Comparison of ENCODE assay signal across 8 mouse cellular contexts in genomic region chr4:43454041-43454836, GRCm38 (mm10). TPM values are rescaled to one million over a fixed set of nuclear protein-coding genes. Genes with fewer than 3 reads are reported as not detected.
DNase-seq lines count a peak whose midpoint lies in the region; ATAC-seq and TF ChIP-seq lines count a peak whose summit lies in the region.

Gene Cd72 (minus strand): TSS chr4:43454628.

- H3K4me1 ChIP-seq in lung, adult 2 months (ENCODE audit: control insufficient read depth, insufficient read depth, low read length): peaks cover 4% of the 10 kb centered on the region; the same call in 1 of the 2 replicates
- peaks cover 12% of the 10 kb centered on the region for H3K4me1 ChIP-seq in embryonic facial prominence, embryonic 14.5 days (ENCODE audit: control insufficient read depth, insufficient read depth, low read length)
- H3K4me1 ChIP-seq in intestine, embryonic 15.5 days (replicated peaks): peaks cover 18% of the 10 kb centered on the region
- peaks cover 10% of the 10 kb centered on the region for H3K4me1 ChIP-seq in midbrain, embryonic 15.5 days

- H3K9me3 ChIP-seq in embryonic facial prominence, embryonic 14.5 days (ENCODE audit: control insufficient read depth, low read length): no peaks in the 10 kb centered on the region
- H3K9me3 ChIP-seq in intestine, embryonic 15.5 days: no peaks in the 10 kb centered on the region
- no peaks in the 10 kb centered on the region for H3K9me3 ChIP-seq in midbrain, embryonic 15.5 days

- H3K9ac ChIP-seq in embryonic facial prominence, embryonic 14.5 days (ENCODE audit: low read depth, low read length): peak within 1 kb of the TSS; percentile 49
- H3K9ac ChIP-seq in intestine, embryonic 15.5 days: peak within 1 kb of the TSS; percentile 29; the same call in 1 of the 2 replicates
- no peak within 1 kb of the TSS for H3K9ac ChIP-seq in midbrain, embryonic 15.5 days

- intact Hi-C loops in gastrocnemius, postnatal 36 days (cut with DNase I): no loop called here

- H3K4me3 ChIP-seq in lung, adult 2 months (replicated peaks; ENCODE audit: extremely low read depth, low read depth, low read length): peak within 1 kb of the TSS; percentile 37
- H3K4me3 ChIP-seq in embryonic facial prominence, embryonic 14.5 days (ENCODE audit: low read depth, low read length): peak within 1 kb of the TSS; percentile 27
- peak within 1 kb of the TSS; percentile 13 for H3K4me3 ChIP-seq in intestine, embryonic 15.5 days (replicated peaks)
- H3K4me3 ChIP-seq in midbrain, embryonic 15.5 days: peak within 1 kb of the TSS; percentile 5; the same call in 1 of the 2 replicates

- WGBS in lung, adult 2 months: 26% methylated on average over 20 of the region's 20 CpGs
- WGBS in embryonic facial prominence, embryonic 14.5 days: 29% methylated on average over 20 of the region's 20 CpGs
- WGBS in intestine, embryonic 15.5 days: 31% methylated on average over 20 of the region's 20 CpGs
- WGBS in midbrain, embryonic 15.5 days: 34% methylated on average over 20 of the region's 20 CpGs

- H3K36me3 ChIP-seq in embryonic facial prominence, embryonic 14.5 days (ENCODE audit: control insufficient read depth, insufficient read depth, low read length): no peaks in the 10 kb centered on the region
- no peaks in the 10 kb centered on the region for H3K36me3 ChIP-seq in intestine, embryonic 15.5 days
- no peaks in the 10 kb centered on the region for H3K36me3 ChIP-seq in midbrain, embryonic 15.5 days (replicated peaks)

- H3K27ac ChIP-seq in embryonic facial prominence, embryonic 14.5 days (replicated peaks; ENCODE audit: low read depth, low read length): no peak within 1 kb of the TSS
- no peak within 1 kb of the TSS for H3K27ac ChIP-seq in intestine, embryonic 15.5 days
- no peak within 1 kb of the TSS for H3K27ac ChIP-seq in midbrain, embryonic 15.5 days

- ATAC-seq in embryonic facial prominence, embryonic 14.5 days (ENCODE audit: low read depth): peak; percentile 20; the same call in 1 of the 2 replicates
- ATAC-seq in intestine, embryonic 15.5 days: no peak
- ATAC-seq in midbrain, embryonic 15.5 days (replicated peaks): 0 out of 2 replicates have a peak, but pooled peaks have one; percentile 24

- peaks cover 22% of the 10 kb centered on the region for H3K27me3 ChIP-seq in embryonic facial prominence, embryonic 14.5 days (replicated peaks; ENCODE audit: control insufficient read depth, insufficient read depth, low read length)
- peaks cover 17% of the 10 kb centered on the region for H3K27me3 ChIP-seq in intestine, embryonic 15.5 days (replicated peaks)
- H3K27me3 ChIP-seq in midbrain, embryonic 15.5 days (replicated peaks): peaks cover 21% of the 10 kb centered on the region

- peak within 1 kb of the TSS; percentile 60 for H3K4me2 ChIP-seq in embryonic facial prominence, embryonic 14.5 days (ENCODE audit: low read depth, low read length)
- peak within 1 kb of the TSS; percentile 51 for H3K4me2 ChIP-seq in intestine, embryonic 15.5 days (replicated peaks)
- peak within 1 kb of the TSS; percentile 33 for H3K4me2 ChIP-seq in midbrain, embryonic 15.5 days

- TF ChIP-seq CTCF in lung, adult 2 months (IDR thresholded peaks at IDR 0.05; ENCODE audit: insufficient read depth, low read length): no peak

- no peak for DNase-seq in lung, adult 2 months
- DNase-seq in lung, postnatal 14 days: no peak
- no peak for DNase-seq in embryonic facial prominence, embryonic 14.5 days (ENCODE audit: low spot score)
- DNase-seq in frontal cortex, postnatal 10 days (ENCODE audit: low spot score in 2 of 2): no peak
- DNase-seq in gastrocnemius, postnatal 36 days: no peak
- no peak for DNase-seq in urinary bladder, adult 18-20 months (ENCODE audit: low spot score in 2 of 2)

- no peak for TF ChIP-seq POLR2A in lung, adult 2 months (IDR thresholded peaks at IDR 0.05; ENCODE audit: borderline replicate concordance, extremely low read depth, low read depth, low read length)

RNA-seq across cellular contexts. Expression of gene Cd72, which starts in this region (rescaled TPM):
- 3.4 and 6.2 TPM in 2 replicates for polyA plus RNA-seq in lung, adult 2 months (2012; rRNA removed)
- 2.9 and 3.9 TPM in 2 replicates for polyA plus RNA-seq in embryonic facial prominence, embryonic 14.5 days (2014; fragmentation: Nextera tagmentation; extraction: Ambion mirVana)
- 2.7 and 2.9 TPM in 2 replicates for polyA plus RNA-seq in intestine, embryonic 15.5 days (2015; fragmentation: Nextera tagmentation; extraction: Ambion mirVana)
- 6.0 and 6.6 TPM in 2 replicates for polyA plus RNA-seq in midbrain, embryonic 15.5 days (2015; fragmentation: Nextera tagmentation; extraction: Ambion mirVana)
- total RNA-seq in gastrocnemius, postnatal 36 days (2021): not detected
